Mouse (Mus musculus) frontal cortex, adult 2 months (tissue): ENCODE measurements around the gene Ppp1r3c. TPM values are rescaled to one million over a fixed set of nuclear protein-coding genes. Genes with fewer than 3 reads are reported as not detected.
"Not testable (repeated sequence)": the region's sequence is repeated elsewhere in the genome, so short reads cannot be mapped to it uniquely, and the experiment has no call there.

Experiments
- DNase-seq, 2 experiments: peaks; one replicate each; pipeline ENCODE4 v3.0.0; 2022; ENCODE audit warnings: low spot score in 1 of 2; ENCODE audit errors: extremely low spot score in 1 of 2
- polyA plus RNA-seq: library from polyadenylated mRNA; depleted of rRNA; stranded (reverse); fragments of >200 nt; gene quantifications from 2 replicates; pipeline ENCODE4 v1.2.3, GENCODE M21; 2012; rRNA removed

Gene Ppp1r3c
- polyA plus RNA-seq: 30.4 and 31.1 TPM in 2 replicates

GRCm38 (mm10) chr19:36736537-36736936 is at the start of gene Ppp1r3c:
TSS of gene Ppp1r3c (minus strand) at chr19:36736653.
- DNase-seq: peak; percentile 82 to 87

- DNase-seq: no peak
Observed at GRCm38 (mm10) chr19:36783179-36783578, 46.7 kb upstream of the Ppp1r3c start.

- no peak for DNase-seq
Observed at GRCm38 (mm10) chr19:36782591-36782990, 46.1 kb upstream of the Ppp1r3c start.

DNA sequence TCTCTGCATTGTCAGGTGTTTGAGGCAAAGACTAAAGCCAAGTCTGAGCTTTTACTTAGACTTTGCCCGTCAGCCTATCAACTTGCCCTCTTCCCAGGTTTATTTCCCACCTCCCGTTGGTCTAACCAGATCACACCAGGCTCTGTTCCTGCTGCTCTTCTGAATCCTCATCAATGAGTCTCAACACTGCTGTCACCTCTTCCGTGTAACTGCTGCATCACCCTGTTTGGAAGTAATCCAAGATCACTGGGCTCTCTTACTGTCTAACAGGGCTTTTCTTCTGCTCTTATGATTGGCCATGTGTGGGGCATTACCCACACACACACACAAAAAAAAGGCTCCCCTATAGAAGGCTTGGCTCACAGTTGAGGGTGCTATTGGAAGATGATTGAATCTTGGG is 45.5 kb upstream of the Ppp1r3c start:
- no peak for DNase-seq

DNA sequence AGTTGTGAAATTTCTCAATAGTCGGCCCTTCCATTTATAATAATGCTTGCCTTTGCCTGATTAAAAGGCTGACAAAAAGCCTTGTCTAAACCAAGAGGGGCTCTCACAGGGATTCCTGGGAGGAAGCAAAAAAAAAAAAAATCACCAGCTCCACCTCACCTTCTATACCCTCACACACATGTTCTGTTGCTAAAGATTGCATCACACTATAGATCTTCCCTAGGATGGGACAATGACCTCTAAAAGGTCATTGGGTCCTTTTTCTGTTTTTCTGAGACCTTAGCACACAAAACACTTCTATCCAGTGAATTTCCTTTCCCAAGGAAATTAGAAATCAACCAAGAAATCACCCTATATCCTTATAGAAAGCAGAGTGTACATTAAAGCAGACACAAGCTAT is 43.9 kb upstream of the Ppp1r3c start:
- no peak for DNase-seq

DNA sequence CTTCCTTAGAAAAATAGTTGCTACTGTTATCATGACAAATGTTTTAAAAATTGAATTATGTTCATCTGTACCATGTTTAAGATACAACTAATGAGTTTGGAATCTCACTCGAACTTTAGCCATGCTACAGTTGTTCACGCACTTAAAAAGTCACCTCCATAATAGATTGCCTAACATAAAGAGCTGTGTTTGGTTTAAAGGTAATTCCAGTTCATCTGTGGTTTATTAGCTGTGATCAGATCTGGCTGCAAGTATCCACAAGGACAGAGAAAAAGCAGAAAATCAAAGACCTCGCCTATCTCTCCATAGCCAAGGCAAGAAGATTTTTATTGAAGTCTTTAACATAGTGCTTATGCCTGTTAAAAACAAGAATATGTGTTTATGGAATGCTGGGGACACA is 43.3 kb upstream of the Ppp1r3c start:
- DNase-seq: no peak

DNA sequence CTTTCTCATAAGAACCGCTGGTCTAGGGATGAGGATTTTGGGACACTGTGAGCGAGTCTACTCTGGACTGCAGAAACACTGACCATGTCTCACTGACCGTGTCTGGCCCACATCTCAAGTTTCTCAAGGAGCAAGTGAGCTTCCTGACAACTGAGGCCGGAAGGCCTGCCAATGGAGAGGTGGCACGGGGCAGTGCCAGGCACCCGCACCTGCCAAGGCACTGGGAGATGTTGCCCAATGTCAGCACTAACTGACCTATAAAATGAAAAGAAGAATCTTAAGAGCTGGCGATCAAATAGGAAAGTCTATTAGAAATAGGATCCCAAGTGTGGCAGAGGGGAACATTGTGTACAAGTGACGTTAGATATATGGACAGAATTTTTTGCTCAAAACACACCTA is 39.1 kb upstream of the Ppp1r3c start:
- DNase-seq: no peak

DNA sequence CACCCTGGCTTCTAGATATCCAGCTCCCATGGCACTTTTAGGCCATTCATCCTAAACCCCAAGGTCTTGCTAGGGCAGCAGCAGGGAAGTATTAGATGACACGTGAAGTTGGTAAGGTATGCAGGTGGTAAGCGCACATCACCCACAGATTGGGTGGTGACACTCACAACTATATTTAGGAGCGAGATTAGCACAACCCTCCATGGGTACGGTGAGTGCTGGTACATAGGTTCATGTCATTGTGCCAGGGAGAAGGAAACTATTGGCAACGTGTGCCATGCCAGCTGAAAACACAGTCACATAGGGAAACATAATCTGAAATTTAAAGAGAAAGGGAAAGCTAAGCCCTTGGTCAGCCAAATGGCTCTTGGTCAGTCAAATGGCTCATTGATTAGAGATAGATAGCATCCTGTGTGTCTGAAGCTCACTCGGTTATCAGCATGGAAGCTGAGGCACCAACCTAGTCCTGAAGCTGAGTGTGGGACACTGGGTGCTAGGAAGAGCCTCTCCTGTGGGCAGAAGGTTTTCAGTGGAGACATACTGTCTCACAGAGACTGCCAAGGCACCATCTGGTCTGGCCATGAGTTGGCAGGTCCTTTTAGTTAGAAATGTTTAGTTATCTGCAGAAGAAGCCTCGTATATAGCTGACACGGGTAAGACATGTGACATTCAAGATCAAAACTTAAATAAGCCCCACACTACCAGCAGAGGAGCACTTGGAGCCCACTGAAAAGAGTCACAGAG is 37.4 kb upstream of the Ppp1r3c start:
- DNase-seq: no peak

DNA sequence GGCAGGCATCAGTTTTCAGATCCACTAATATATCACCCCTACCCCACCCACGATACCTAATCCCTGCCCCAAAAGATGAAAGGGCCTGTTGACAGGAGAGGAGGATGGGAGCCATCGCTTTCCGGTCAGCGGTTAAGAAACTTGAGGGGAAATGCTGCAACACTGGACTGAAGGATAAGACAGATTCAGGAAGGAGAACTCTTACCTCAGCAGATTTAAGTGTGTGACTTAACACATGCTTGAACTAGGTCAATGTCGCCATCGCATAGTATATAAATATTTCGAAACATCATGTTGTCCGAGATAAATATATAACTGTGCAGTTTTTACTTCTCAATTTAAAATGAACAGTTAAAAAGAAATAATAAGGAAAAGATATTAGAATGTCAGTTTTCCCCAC is 31.6 kb upstream of the Ppp1r3c start:
- no peak for DNase-seq

GRCm38 (mm10) chr19:36764451-36764850 is 28.0 kb upstream of the Ppp1r3c start:
- no peak for DNase-seq

DNA sequence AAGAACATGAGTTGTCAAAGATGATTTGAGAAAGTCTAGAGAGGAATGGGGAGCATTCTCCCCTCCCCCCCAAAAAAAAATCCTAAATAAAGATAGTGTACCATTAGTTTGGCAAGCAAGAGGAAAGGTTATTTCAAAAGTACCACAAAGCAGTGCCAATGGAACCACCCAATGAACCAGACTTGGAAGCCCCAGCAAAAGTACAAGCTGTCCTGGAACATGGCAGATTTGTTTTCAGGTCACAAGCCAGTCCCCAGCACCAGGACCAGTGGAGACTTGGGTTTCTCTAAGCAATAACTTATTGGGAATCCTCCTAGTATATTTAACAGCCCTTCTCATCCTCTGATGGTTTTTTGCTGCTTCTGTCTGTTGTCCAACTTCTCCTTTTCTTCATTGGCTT is 12.5 kb upstream of the Ppp1r3c start:
- DNase-seq: no peak

- no peak for DNase-seq
Observed at GRCm38 (mm10) chr19:36742331-36742730, 5.9 kb upstream of the Ppp1r3c start.

GRCm38 (mm10) chr19:36739566-36740211 is 3.2 kb upstream of the Ppp1r3c start:
- peak in 1 of 2 experiments; percentile 38 for DNase-seq

GRCm38 (mm10) chr19:36738009-36738408 is 1.6 kb upstream of the Ppp1r3c start:
- no peak for DNase-seq

- no peak for DNase-seq
Observed at GRCm38 (mm10) chr19:36737087-36737486, 634 bp upstream of the Ppp1r3c start.

DNA sequence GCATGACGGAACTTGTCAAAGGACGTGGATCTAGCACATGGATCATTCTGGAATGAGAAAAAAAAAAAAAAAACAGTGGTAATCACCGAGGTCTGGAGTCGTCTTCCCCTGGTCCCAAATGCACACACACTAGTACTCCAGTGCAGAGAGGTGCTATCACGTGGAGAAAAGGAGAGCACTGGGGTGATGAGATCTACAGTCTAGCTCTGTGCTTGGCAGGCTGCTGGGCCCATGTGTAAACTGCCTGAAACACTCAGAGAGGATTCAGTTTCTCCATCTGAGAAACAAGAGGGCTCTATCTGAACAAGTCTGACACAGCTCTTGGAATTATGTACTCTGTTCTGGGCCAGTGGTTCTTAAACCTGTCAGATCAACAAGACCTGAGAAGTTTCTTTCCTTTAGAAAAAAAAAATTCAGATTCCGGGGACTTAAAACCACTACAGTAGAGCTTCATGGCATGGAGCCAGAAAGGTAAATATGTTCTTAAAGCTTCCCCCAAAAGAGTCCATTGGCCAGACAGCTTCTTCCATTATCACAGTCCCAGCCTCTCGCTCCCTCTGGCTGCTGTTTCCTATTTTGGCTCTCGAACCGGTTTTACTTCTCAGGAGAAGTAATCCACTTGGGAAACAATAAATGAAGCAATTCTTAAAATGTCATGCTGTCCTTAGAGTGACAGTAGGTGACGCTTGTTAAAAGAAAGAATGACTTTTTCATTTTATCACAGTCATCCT is 2.0 kb downstream of the Ppp1r3c start:
- no peak for DNase-seq

DNA sequence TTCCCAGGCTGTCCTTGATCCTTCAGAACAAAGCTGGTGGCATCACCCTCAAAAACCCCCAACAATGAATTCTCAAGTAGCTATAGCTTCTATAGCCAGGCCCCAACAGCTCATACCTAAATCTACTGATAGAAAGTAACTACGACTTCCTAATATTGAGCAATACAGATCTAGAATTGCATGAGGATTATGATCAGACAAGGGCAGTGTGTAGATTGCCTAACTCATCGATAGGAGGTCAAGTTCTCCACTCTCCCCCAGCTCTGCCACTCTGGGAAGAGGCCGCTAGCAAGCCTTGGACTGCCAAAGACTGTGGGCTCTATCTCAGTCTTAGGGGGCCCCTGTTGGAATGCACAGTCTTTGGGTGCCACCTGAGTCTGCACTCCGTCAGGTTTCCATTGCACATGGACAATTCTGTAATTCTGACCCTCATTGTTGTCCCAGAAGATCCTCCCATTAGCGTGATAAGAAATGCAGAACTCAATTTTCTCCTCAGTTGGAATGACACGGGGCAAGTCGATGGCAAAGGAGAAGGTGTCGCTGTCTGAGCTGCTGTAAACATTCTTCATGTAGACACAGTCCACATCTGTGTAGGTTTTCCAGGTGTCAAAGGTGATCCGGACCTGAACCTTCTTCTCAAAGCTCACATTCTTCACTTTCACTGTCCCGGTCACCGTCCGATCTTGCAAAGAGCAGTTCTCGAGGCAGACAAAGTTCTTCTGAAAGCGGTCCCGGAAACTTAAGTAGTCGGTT is 3.1 kb downstream of the Ppp1r3c start:
- no peak for DNase-seq

DNA sequence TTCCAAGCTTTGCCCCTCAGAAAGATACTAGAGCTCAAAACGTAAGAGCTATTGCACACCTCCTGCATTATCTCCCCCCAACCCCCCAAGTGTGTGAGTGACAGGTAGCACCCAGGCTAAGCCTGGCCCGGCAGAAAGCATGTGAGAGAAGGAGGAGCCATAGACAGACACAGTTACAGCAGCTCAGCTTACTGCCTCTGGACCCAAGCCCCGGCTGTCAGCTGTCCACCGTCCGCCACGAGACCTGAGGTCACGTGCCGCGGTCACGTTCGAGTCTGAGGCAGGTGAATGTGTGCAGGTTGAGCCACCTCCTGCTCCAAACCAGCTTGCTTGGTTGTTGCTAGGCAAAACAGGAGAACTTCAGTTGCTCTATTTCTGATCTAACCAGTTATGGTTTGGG is 5.1 kb downstream of the Ppp1r3c start:
- no peak for DNase-seq

GRCm38 (mm10) chr19:36730414-36730813 is 6.0 kb downstream of the Ppp1r3c start:
- not testable (repeated sequence) for DNase-seq

- no peak for DNase-seq
Observed at GRCm38 (mm10) chr19:36728741-36729460, 7.6 kb downstream of the Ppp1r3c start.
